Mouse (Mus musculus) kidney, embryonic 14.5 days (tissue): ENCODE results near the gene Ube2g1. TPM values are rescaled to one million over a fixed set of nuclear protein-coding genes. Genes with fewer than 3 reads are reported as not detected.
A peak's percentile ranks its signal among the peaks of the same experiment; 100 is the strongest.
"Not testable (repeated sequence)": the region's sequence is repeated elsewhere in the genome, so short reads cannot be mapped to it uniquely, and the experiment has no call there.

Experiments used
- ATAC-seq: fragments of 200-750 bp; cut with Nextera tagmentation; 2 replicates; pipeline ENCODE4 v1.8.0; 2017; ENCODE audit warnings: moderate number of reproducible peaks, mild to moderate bottlenecking, moderate TSS enrichment, moderate library complexity; ENCODE audit not compliant: low FRiP score, low TSS enrichment
- H3K27ac ChIP-seq: fragments of 300-500 bp; sonication (generic); 2 replicates; pipeline ENCODE4 v1.5.1; 2014; ENCODE audit warnings: low read depth, mild to moderate bottlenecking, low read length, moderate library complexity, mixed read lengths
- H3K27me3 ChIP-seq: fragments of 300-500 bp; sonication (generic); 2 replicates; pipeline ENCODE4 v1.6.1; 2014; ENCODE audit warnings: mild to moderate bottlenecking, low read length; ENCODE audit not compliant: control insufficient read depth, insufficient read depth
- H3K36me3 ChIP-seq: fragments of 300-500 bp; sonication (generic); 2 replicates; pipeline ENCODE4 v1.6.1; 2014; ENCODE audit warnings: low read length, mixed read lengths; ENCODE audit not compliant: control insufficient read depth, insufficient read depth
- H3K4me1 ChIP-seq: fragments of 300-500 bp; sonication (generic); 2 replicates; pipeline ENCODE4 v1.6.1; 2014; ENCODE audit warnings: low read length, mixed read lengths; ENCODE audit not compliant: control insufficient read depth, insufficient read depth
- H3K4me2 ChIP-seq: fragments of 300-500 bp; sonication (generic); replicated peaks from 2 replicates; pipeline ENCODE4 v1.6.1; 2014; ENCODE audit warnings: low read depth, mild to moderate bottlenecking, low read length
- H3K4me3 ChIP-seq: fragments of 300-500 bp; sonication (generic); 2 replicates; pipeline ENCODE4 v1.5.1; 2014; ENCODE audit warnings: mild to moderate bottlenecking, low read length
- H3K9ac ChIP-seq: fragments of 300-500 bp; sonication (generic); 2 replicates; pipeline ENCODE4 v1.6.1; 2014; ENCODE audit warnings: low read depth, mild to moderate bottlenecking, low read length, moderate library complexity
- H3K9me3 ChIP-seq: fragments of 300-500 bp; sonication (generic); 2 replicates; pipeline ENCODE4 v1.6.1; 2016; ENCODE audit warnings: low read length; ENCODE audit not compliant: control insufficient read depth
- WGBS: fragments of 180-500 bp; shearing (Covaris S2); extraction: QIAGEN DNeasy Blood & Tissue Kit; methylation state at CpG from one replicate; pipeline ENCODE4 v1.1.7; 2014; 5-methylcytosine and 5-hydroxymethylcytosine counted together
- polyA plus RNA-seq: library from polyadenylated mRNA; unstranded; fragments of >200 nt; fragmentation: Nextera tagmentation; extraction: Ambion mirVana; gene quantifications from 2 replicates; pipeline ENCODE4 v1.2.1, GENCODE M21; 2014

The Ube2g1 gene
- polyA plus RNA-seq, 1 experiment from 2014 or later = 82.1 TPM

DNA sequence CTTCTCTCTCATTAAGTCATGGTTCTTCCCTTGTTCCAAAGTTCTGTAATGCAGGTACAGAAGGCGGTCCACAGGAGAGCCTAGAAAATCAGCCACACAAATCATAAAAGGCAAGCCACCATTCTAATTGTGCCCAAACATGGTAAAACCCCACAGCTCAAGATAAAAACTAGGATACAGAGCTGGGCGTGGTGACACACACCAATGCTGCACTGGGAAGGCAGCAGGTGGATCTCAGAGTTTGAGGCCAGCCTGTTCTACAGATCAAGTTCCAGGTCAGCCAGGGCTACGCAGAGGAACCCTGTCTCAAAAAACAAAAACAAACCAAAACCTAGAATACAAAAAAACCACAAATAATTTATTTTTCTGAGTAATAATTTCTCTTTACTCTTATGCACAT is 20.5 kb upstream of the Ube2g1 start:
- no peak overlapping the region for H3K4me2 ChIP-seq
- no peak overlapping the region for H3K9ac ChIP-seq
- WGBS = 77% methylated on average over 3 of the region's 3 CpGs
- H3K4me3 ChIP-seq = no peak overlapping the region
- H3K27me3 ChIP-seq = no peaks in the 10 kb centered on the region
- H3K36me3 ChIP-seq = no peaks in the 10 kb centered on the region
- no peak for ATAC-seq
- no peak overlapping the region for H3K27ac ChIP-seq
- no peaks in the 10 kb centered on the region for H3K4me1 ChIP-seq
- H3K9me3 ChIP-seq = no peaks in the 10 kb centered on the region

GRCm38 (mm10) chr11:72587537-72588233 is 19.4 kb upstream of the Ube2g1 start:
- Histone ChIP-seq H3K27ac (no peak overlapping the region), H3K9ac (no peak overlapping the region), H3K27me3 (no peaks in the 10 kb centered on the region), H3K36me3 (no peaks in the 10 kb centered on the region), H3K4me2 (no peak overlapping the region), H3K4me3 (no peak overlapping the region), H3K4me1 (no peaks in the 10 kb centered on the region), H3K9me3 (no peaks in the 10 kb centered on the region)
- 67% methylated on average over 7 of the region's 7 CpGs for WGBS
- no peak for ATAC-seq

GRCm38 (mm10) chr11:72595010-72595737 is 11.9 kb upstream of the Ube2g1 start:
- no peak overlapping the region for H3K4me3 ChIP-seq
- H3K9ac ChIP-seq = no peak overlapping the region
- no peaks in the 10 kb centered on the region for H3K9me3 ChIP-seq
- H3K27ac ChIP-seq = no peak overlapping the region
- no peaks in the 10 kb centered on the region for H3K36me3 ChIP-seq
- H3K4me1 ChIP-seq = no peaks in the 10 kb centered on the region
- no peaks in the 10 kb centered on the region for H3K27me3 ChIP-seq
- ATAC-seq = no peak
- H3K4me2 ChIP-seq = no peak overlapping the region
- 62% methylated on average over 2 of the region's 2 CpGs for WGBS

GRCm38 (mm10) chr11:72597780-72598179 is 9.3 kb upstream of the Ube2g1 start:
- no peak overlapping the region for H3K27ac ChIP-seq
- H3K4me1 ChIP-seq = no peaks in the 10 kb centered on the region
- WGBS = 92% methylated on average over 4 of the region's 4 CpGs
- ATAC-seq = no peak
- no peak overlapping the region for H3K9ac ChIP-seq
- H3K4me2 ChIP-seq = no peak overlapping the region
- H3K27me3 ChIP-seq = no peaks in the 10 kb centered on the region
- no peaks in the 10 kb centered on the region for H3K9me3 ChIP-seq
- no peaks in the 10 kb centered on the region for H3K36me3 ChIP-seq
- H3K4me3 ChIP-seq = no peak overlapping the region

DNA sequence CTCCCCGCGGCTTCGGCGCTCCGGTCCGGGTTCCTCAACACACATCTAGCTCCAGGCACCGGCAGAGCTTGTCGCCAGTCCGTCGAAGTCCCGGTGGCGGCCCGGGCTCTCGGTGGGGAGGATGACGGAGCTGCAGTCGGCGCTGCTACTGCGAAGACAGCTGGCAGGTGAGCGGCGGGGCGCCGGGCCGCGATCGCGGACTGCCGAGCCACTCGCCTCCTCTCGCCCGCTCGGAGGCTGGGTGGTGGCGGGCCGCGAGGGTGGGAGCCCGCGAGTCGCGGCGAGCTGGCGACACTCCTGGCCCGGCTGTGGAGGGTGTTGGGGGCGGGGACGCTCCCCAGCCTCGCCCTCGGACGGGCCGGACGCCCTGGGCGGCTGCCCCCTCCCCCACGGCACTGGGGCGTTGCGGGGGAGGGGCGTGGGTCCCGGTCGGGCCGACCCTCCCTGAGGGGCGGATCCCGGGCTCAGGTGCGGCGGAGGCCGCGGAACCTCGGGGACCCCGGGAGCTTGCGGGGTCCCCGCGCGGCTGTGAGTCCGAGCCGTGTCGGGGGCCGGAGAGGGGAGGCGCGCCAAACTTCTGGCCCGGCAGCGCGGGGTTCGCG is 487 bp downstream of the Ube2g1 start:
- Histone ChIP-seq H3K36me3 (no peaks in the 10 kb centered on the region), H3K4me3 (peak overlapping the region; percentile 97), H3K9ac (peak overlapping the region; percentile 96), H3K4me2 (peak overlapping the region; percentile 58), H3K4me1 (0 out of 2 replicates have a peak, but pooled peaks cover 5% of the 10 kb centered on the region), H3K27ac (peak overlapping the region; percentile 96), H3K27me3 (no peaks in the 10 kb centered on the region), H3K9me3 (no peaks in the 10 kb centered on the region)
- under 1% methylated on average over 52 of the region's 79 CpGs for WGBS
- peak; percentile 68 for ATAC-seq

- H3K9me3 ChIP-seq = no peaks in the 10 kb centered on the region
- no peaks in the 10 kb centered on the region for H3K36me3 ChIP-seq
- peak; percentile 92 for ATAC-seq
- H3K27ac ChIP-seq = peak overlapping the region; percentile 96
- H3K4me2 ChIP-seq = peak overlapping the region; percentile 58
- peak overlapping the region; percentile 97 for H3K4me3 ChIP-seq
- peak overlapping the region; percentile 96 for H3K9ac ChIP-seq
- 0 out of 2 replicates have a peak, but pooled peaks cover 5% of the 10 kb centered on the region for H3K4me1 ChIP-seq
- H3K27me3 ChIP-seq = no peaks in the 10 kb centered on the region
- WGBS = under 1% methylated on average over 46 of the region's 55 CpGs
Measured at GRCm38 (mm10) chr11:72608071-72608679, 1.1 kb downstream of the Ube2g1 start.

DNA sequence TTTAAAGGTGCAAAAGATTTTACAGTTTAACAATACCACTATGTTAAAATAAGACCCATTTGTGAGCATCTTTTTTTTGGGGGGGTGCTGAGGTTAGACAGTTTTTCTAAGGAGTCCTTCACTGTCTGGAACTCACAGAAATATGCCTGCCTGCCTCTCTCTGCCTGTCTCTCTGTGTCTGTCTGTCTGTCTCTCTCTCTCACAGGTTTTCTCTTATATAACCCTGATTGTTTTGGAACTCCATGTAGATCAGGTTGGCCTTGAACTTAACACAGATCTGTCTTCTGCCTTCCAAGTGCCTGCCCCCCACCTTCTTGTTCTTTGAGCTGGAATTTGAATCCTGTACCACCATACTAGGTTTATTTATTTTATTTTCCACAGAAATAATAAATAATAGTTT is 2.2 kb downstream of the Ube2g1 start:
- ATAC-seq = no peak

GRCm38 (mm10) chr11:72614336-72614735 is 7.3 kb downstream of the Ube2g1 start:
- H3K4me3 ChIP-seq, H3K9ac ChIP-seq, ATAC-seq, H3K27ac ChIP-seq, H3K4me2 ChIP-seq, H3K36me3 ChIP-seq, H3K4me1 ChIP-seq, H3K9me3 ChIP-seq, H3K27me3 ChIP-seq: not testable (repeated sequence)
- WGBS = 91% methylated on average over 3 of the region's 3 CpGs

More for the DNA sequence above, 2.2 kb downstream of the Ube2g1 start:
- 0 out of 2 replicates have a peak, but pooled peaks cover 5% of the 10 kb centered on the region for H3K4me1 ChIP-seq
- no peak overlapping the region for H3K9ac ChIP-seq
- H3K4me3 ChIP-seq = no peak overlapping the region
- H3K4me2 ChIP-seq = peak overlapping the region; percentile 58
- no peaks in the 10 kb centered on the region for H3K36me3 ChIP-seq
- no peak overlapping the region for H3K27ac ChIP-seq
- no peaks in the 10 kb centered on the region for H3K27me3 ChIP-seq
- no peaks in the 10 kb centered on the region for H3K9me3 ChIP-seq
